Mouse (Mus musculus) MEL (cell line): Measurements from ENCODE around the gene Wnt6. TPM values are rescaled to one million over a fixed set of nuclear protein-coding genes. Genes with fewer than 3 reads are reported as not detected.

Experiments
- DNase-seq: peaks from one replicate; pipeline ENCODE4 v3.0.0; 2011; ENCODE audit warnings: low read depth, low spot score
- H3K27ac ChIP-seq: 2 replicates; pipeline ENCODE4 v1.5.1; 2012; ENCODE audit warnings: low read depth, mild to moderate bottlenecking, control low read depth, low read length, moderate library complexity; ENCODE audit not compliant: control insufficient read depth
- H3K27me3 ChIP-seq, 2 experiments: fragments of 150-350 bp in 1 of 2; sonication (generic) in 1 of 2; 2 replicates each; pipeline ENCODE4 v1.6.1; 2012; ENCODE audit warnings: low read length in 2 of 2, mild to moderate bottlenecking in 2 of 2, improper control_type of control experiment in 1 of 2, moderate library complexity in 1 of 2; ENCODE audit not compliant: insufficient read depth in 2 of 2, control insufficient read depth in 1 of 2
- H3K36me3 ChIP-seq, 2 experiments: 2 replicates each; pipeline ENCODE4 v1.6.1; 2012 to 2014; ENCODE audit warnings: low read length in 2 of 2, improper control_type of control experiment in 1 of 2, inconsistent platforms in 1 of 2, mild to moderate bottlenecking in 1 of 2; ENCODE audit not compliant: insufficient read depth in 2 of 2, control insufficient read depth in 1 of 2
- H3K4me1 ChIP-seq, 2 experiments: fragments of 150-350 bp in 1 of 2; sonication (generic) in 1 of 2; 2 replicates each; pipeline ENCODE4 v1.6.1; 2012; ENCODE audit warnings: low read length in 2 of 2, improper control_type of control experiment in 1 of 2, mild to moderate bottlenecking in 1 of 2; ENCODE audit not compliant: insufficient read depth in 2 of 2, control insufficient read depth in 1 of 2
- H3K4me3 ChIP-seq, 2 experiments: fragments of 150-350 bp in 1 of 2; sonication (generic) in 1 of 2; 2 replicates each; pipeline ENCODE4 v1.5.1; 2012; ENCODE audit warnings: low read depth in 2 of 2, low read length in 2 of 2, mild to moderate bottlenecking in 2 of 2, moderate library complexity in 2 of 2, control low read depth in 1 of 2, improper control_type of control experiment in 1 of 2; ENCODE audit not compliant: control insufficient read depth in 1 of 2, insufficient read depth in 1 of 2
- H3K79me2 ChIP-seq: 2 replicates; pipeline ENCODE4 v1.6.1; 2012; ENCODE audit warnings: mild to moderate bottlenecking, low read length, moderate library complexity; ENCODE audit not compliant: control insufficient read depth, poor library complexity, insufficient read depth
- H3K9ac ChIP-seq: 2 replicates; pipeline ENCODE4 v1.6.1; 2012; ENCODE audit warnings: low read depth, mild to moderate bottlenecking, control low read depth, low read length, moderate library complexity; ENCODE audit not compliant: control insufficient read depth, poor library complexity, severe bottlenecking
- H3K9me3 ChIP-seq: fragments of 150-350 bp; sonication (generic); replicated peaks from 2 replicates; pipeline ENCODE4 v1.6.1; 2012; ENCODE audit warnings: mild to moderate bottlenecking, low read length, improper control_type of control experiment, moderate library complexity; ENCODE audit not compliant: insufficient read depth
- CHD1 ChIP-seq: IDR thresholded peaks from 2 replicates; pipeline ENCODE4 v1.6.1; 2012; ENCODE audit warnings: low read depth, mild to moderate bottlenecking, inconsistent platforms, low read length, improper control_type of control experiment
- EP300 ChIP-seq, 2 experiments: IDR thresholded peaks; 2 replicates each; pipeline ENCODE4 v1.6.1; 2011; ENCODE audit warnings: improper control_type of control experiment in 2 of 2, low read length in 2 of 2, low read depth in 1 of 2, mild to moderate bottlenecking in 1 of 2
- GABPA ChIP-seq: IDR thresholded peaks from 2 replicates; pipeline ENCODE4 v1.6.1; 2012; ENCODE audit warnings: low read depth, mild to moderate bottlenecking, inconsistent platforms, low read length, improper control_type of control experiment, moderate library complexity
- MXI1 ChIP-seq: IDR thresholded peaks from 2 replicates; pipeline ENCODE4 v1.6.1; 2011; ENCODE audit warnings: mild to moderate bottlenecking, low read depth, low read length, improper control_type of control experiment
- POLR2A ChIP-seq, 2 experiments: IDR thresholded peaks; 2 replicates each; pipeline ENCODE4 v1.6.1; 2011 to 2012; ENCODE audit warnings: low read length in 2 of 2, mild to moderate bottlenecking in 2 of 2, control low read depth in 1 of 2, improper control_type of control experiment in 1 of 2, low read depth in 1 of 2, moderate library complexity in 1 of 2; ENCODE audit not compliant: control insufficient read depth in 1 of 2, insufficient read depth in 1 of 2, poor library complexity in 1 of 2
- POLR2AphosphoS2 ChIP-seq: IDR thresholded peaks from 2 replicates; pipeline ENCODE4 v1.6.1; 2011; ENCODE audit warnings: low read length, improper control_type of control experiment
- RAD21 ChIP-seq: IDR thresholded peaks from 2 replicates; pipeline ENCODE4 v1.6.1; 2011; ENCODE audit warnings: mild to moderate bottlenecking, low read depth, low read length, improper control_type of control experiment
- SIN3A ChIP-seq: IDR thresholded peaks from 2 replicates; pipeline ENCODE4 v1.6.1; 2012; ENCODE audit warnings: low read length, improper control_type of control experiment, inconsistent platforms
- SMC3 ChIP-seq: IDR thresholded peaks from 2 replicates; pipeline ENCODE4 v1.6.1; 2011; ENCODE audit warnings: low read depth, low read length, improper control_type of control experiment
- TBP ChIP-seq: IDR thresholded peaks from 2 replicates; pipeline ENCODE4 v1.8.0; 2011; ENCODE audit warnings: low read depth, low read length, improper control_type of control experiment
- ZC3H11A ChIP-seq: IDR thresholded peaks from 2 replicates; pipeline ENCODE4 v1.6.1; 2012; ENCODE audit warnings: low read depth, mild to moderate bottlenecking, inconsistent platforms, low read length, improper control_type of control experiment
- ZMIZ1 ChIP-seq: IDR thresholded peaks from 2 replicates; pipeline ENCODE4 v1.6.1; 2012; ENCODE audit warnings: low read depth, mild to moderate bottlenecking, inconsistent platforms, low read length, improper control_type of control experiment, moderate library complexity
- ZNF384 ChIP-seq: IDR thresholded peaks from 2 replicates; pipeline ENCODE4 v1.6.1; 2012; ENCODE audit warnings: low read depth, mild to moderate bottlenecking, inconsistent platforms, low read length, improper control_type of control experiment
- polyA plus RNA-seq, 2 experiments: library from polyadenylated mRNA; stranded (reverse) in 1 of 2; unstranded in 1 of 2; fragments of >175 nt in 1 of 2; fragments of >200 nt in 1 of 2; gene quantifications; 2 replicates each; pipeline versions ENCODE4 v1.2.1 to v1.2.4; 2012; ENCODE audit warnings: low replicate concordance in 2 of 2, low read depth in 1 of 2; ENCODE audit not compliant: insufficient read length in 2 of 2, insufficient read depth in 1 of 2, missing spikeins in 1 of 2
- total RNA-seq: library from RNA; depleted of rRNA; stranded (reverse); fragments of 300-350 nt; gene quantifications from 2 replicates; pipeline ENCODE4 v1.2.3, GENCODE M21; 2012

Wnt6 gene
- total and polyA plus RNA-seq, 3 experiments: not detected

GRCm38 (mm10) chr1:74804211-74804870, 32.6 kb downstream of the Wnt6 start:
- no peak overlapping the region for H3K4me3 ChIP-seq
- peaks cover 2 to 6% of the 10 kb centered on the region in 2 experiments for H3K27me3 ChIP-seq

GRCm38 (mm10) chr1:74805340-74805835, 33.7 kb downstream of the Wnt6 start:
- Histone ChIP-seq H3K4me3 (no peak overlapping the region), H3K36me3 (no peaks in the 10 kb centered on the region), H3K9me3 (no peaks in the 10 kb centered on the region), H3K79me2 (no peaks in the 10 kb centered on the region), H3K27me3 (peaks cover 2 to 6% of the 10 kb centered on the region in 2 experiments), H3K27ac (no peak overlapping the region), H3K9ac (no peak overlapping the region), H3K4me1 (0 out of 4 replicates have a peak, but pooled peaks cover 0 to 3% of the 10 kb centered on the region in 2 experiments)
- DNase-seq: no peak
- no peak for TF ChIP-seq EP300 (IDR thresholded peaks at IDR 0.05; ENCODE audit: low read depth in 1 of 2, low read length in 2 of 2)

More at GRCm38 (mm10) chr1:74804211-74804870, 32.6 kb downstream of the Wnt6 start:
- DNase-seq: no peak
- H3K79me2 ChIP-seq: no peaks in the 10 kb centered on the region
- TF ChIP-seq SIN3A: no peak
- TF ChIP-seq SMC3: no peak
- TF ChIP-seq POLR2A (IDR thresholded peaks at IDR 0.05; ENCODE audit: control insufficient read depth in 1 of 2, insufficient read depth in 1 of 2, low read depth in 1 of 2, low read length in 2 of 2, poor library complexity in 1 of 2): no peak
- no peak overlapping the region for H3K27ac ChIP-seq
- no peaks in the 10 kb centered on the region for H3K36me3 ChIP-seq
- H3K4me1 ChIP-seq: 0 out of 4 replicates have a peak, but pooled peaks cover 0 to 3% of the 10 kb centered on the region in 2 experiments
- no peaks in the 10 kb centered on the region for H3K9me3 ChIP-seq
- H3K9ac ChIP-seq: no peak overlapping the region

- Histone ChIP-seq H3K79me2 (no peaks in the 10 kb centered on the region), H3K9me3 (no peaks in the 10 kb centered on the region), H3K27me3 (peaks cover 2 to 6% of the 10 kb centered on the region in 2 experiments), H3K27ac (no peak overlapping the region), H3K9ac (no peak overlapping the region), H3K4me3 (no peak overlapping the region), H3K36me3 (no peaks in the 10 kb centered on the region), H3K4me1 (0 out of 4 replicates have a peak, but pooled peaks cover 0 to 3% of the 10 kb centered on the region in 2 experiments)
- DNase-seq: no peak
- TF ChIP-seq RAD21: no peak
- no peak for TF ChIP-seq GABPA
- TF ChIP-seq ZC3H11A: no peak
- TF ChIP-seq MXI1: no peak
- TF ChIP-seq ZNF384: no peak
- no peak for TF ChIP-seq TBP
- TF ChIP-seq CHD1: no peak
- no peak for TF ChIP-seq POLR2AphosphoS2
- TF ChIP-seq ZMIZ1: no peak
Observed at GRCm38 (mm10) chr1:74805843-74806242, 34.2 kb downstream of the Wnt6 start.
